Mouse (Mus musculus) lung, adult 2 months (tissue): ENCODE results near the gene Szrd1.

Source experiments
- CTCF ChIP-seq: fragments of 200-500 bp; IDR thresholded peaks from 2 replicates; pipeline ENCODE4 v1.5.1; 2011; ENCODE audit warnings: mild to moderate bottlenecking, low read length, control low read depth; ENCODE audit not compliant: insufficient read depth
- POLR2A ChIP-seq: fragments of 200-500 bp; IDR thresholded peaks from 2 replicates; pipeline ENCODE4 v1.6.1; 2011; ENCODE audit warnings: low read depth, mild to moderate bottlenecking, control low read depth, low read length, borderline replicate concordance; ENCODE audit errors: extremely low read depth

DNA sequence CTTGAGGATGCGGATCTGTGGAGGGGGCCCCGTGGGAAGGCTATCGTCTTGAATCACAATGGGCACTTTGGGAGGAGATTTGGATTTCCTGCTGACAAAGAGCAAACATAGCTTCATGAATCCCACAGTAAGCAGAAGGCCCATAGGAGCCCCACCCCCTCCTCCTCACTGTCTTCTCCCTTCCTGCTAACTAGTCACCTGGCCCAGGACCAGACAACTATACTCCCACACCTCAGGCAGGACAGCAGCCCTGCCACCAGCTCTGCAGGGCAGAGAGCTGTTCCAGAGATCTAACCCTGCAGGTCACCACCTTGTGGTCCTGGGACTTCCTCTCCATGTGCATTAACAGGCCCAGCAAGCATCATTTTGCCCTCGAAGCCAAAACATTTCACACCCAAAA is 20.9 kb downstream of the Szrd1 start:
- TF ChIP-seq CTCF (no peak), POLR2A (no peak)
